Mouse (Mus musculus) right cerebral cortex, adult 18-20 months (tissue): ENCODE data around the gene Pde1b.
A peak's percentile ranks its signal among the peaks of the same experiment; 100 is the strongest.

Experiments
- DNase-seq: peaks from one replicate; pipeline ENCODE4 v3.0.0; 2022; ENCODE audit warnings: mixed read lengths

The Pde1b gene

DNA sequence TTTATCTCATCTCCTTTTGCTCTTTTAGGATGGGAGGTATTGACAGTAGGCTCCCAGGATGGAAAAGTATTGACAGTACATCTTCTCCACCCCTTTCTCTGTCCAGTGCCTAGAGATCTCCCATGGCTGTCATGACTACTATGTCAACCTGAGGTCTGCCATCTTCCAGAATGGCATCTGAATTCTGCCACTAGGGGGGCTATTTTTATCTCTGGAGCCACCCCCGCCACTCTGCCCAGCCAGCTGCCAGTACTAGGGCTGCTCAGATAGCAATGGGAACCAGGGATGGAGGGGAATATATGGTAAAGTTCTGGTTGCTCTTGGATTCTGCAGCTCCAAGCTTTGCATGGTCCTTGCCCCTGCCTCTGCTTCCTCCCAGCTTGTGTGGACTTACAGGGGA, 8.8 kb downstream of the Pde1b start:
- DNase-seq = peak; percentile 77

DNA sequence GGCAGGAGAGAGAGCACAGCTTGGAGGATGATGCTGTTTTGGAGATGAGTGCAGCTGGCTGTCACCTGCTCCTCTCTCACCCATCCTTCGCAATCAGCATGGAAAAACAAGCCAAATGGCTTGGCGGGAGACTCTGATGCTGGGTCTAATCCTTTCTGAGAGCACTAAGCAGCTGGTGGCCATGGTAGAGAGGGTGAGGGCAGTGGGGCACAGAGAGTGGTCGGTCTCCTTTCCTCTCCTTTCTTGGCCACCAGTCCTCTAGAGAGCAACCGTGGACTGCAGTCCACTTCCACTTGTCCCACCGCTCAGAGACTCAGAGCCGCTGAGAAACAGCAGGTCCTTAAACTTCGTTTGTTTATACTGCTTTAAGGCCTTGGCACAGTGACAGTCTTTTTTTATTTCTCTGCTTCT, 10.8 kb downstream of the Pde1b start:
- DNase-seq = no peak

DNA sequence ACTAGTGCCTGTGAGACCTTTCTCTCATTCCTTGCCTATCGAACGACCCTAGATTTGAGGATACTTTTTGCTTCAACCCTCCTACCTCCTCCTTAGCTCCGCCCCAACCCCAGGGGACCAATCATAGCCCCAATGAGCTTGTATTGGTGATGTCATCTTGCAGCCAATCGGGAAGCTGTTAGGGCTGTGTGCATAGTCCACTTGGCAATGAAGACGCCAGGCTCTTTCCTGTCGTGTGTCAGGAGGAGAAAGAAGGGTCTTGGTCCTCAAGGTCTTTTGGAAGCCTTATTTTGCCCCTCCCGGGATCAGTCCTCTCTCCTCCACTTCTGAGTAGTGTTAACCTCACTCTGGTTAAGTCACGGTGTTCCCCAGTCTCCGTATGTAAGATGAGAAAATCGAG, 11.3 kb downstream of the Pde1b start:
- peak; percentile 76 for DNase-seq

DNA sequence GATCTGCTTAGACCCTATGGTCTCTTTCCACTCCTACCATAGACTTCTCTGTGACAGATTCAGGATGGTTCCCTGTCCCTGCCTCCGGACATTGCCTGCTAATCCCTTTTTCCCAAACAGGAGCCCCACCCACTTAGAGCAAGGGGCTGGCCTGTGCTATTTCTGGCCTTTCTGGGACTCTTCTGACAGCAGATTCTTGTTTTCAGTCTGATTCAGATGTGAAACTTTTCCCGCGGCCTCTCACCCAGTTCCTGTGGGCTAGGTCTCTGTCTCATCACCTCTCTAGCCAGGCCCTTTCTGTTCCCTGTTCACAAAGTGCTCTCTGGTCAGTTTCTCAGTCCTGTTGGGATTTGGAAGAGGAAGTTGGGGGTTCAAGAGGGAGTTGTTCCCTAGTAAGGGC, 12.1 kb downstream of the Pde1b start:
- no peak for DNase-seq

DNA sequence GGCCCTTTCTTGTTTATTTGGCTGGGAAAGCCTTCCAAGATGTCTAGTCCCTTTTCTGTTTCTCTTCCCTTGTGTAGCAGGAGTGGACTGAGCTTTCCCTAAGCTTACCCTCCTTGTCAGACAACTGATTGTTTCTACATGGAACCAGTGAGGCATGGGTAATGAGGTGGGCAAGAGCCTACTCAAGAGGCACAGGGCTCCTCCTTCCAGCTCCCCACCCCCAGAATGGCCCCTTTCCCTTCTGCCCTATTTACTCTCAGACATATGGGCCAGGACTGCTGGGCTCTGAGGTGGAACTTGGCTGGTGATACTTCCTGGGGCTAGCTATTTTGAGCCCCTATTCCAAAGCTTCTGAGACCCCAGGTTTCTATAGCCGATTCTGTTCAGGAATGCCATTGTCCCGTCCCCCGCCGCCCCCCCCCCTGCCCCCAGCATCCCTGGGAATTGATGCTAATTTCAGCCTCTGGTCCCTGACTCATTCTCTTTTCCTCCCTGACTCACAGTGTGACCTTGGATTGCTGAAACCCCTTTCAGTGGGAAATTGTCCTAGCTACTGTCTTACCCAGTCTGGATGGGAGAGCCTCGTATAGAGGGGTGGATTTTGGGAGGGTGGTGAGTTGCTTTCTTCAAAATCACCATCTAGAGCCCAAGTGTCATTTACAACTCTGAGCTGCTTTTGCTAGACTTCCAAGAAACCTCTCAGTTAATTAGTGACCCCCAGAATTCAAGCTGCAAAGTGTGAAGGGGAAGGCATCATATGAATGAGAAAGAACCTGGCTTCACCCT, 16.0 kb downstream of the Pde1b start:
- DNase-seq = no peak

DNA sequence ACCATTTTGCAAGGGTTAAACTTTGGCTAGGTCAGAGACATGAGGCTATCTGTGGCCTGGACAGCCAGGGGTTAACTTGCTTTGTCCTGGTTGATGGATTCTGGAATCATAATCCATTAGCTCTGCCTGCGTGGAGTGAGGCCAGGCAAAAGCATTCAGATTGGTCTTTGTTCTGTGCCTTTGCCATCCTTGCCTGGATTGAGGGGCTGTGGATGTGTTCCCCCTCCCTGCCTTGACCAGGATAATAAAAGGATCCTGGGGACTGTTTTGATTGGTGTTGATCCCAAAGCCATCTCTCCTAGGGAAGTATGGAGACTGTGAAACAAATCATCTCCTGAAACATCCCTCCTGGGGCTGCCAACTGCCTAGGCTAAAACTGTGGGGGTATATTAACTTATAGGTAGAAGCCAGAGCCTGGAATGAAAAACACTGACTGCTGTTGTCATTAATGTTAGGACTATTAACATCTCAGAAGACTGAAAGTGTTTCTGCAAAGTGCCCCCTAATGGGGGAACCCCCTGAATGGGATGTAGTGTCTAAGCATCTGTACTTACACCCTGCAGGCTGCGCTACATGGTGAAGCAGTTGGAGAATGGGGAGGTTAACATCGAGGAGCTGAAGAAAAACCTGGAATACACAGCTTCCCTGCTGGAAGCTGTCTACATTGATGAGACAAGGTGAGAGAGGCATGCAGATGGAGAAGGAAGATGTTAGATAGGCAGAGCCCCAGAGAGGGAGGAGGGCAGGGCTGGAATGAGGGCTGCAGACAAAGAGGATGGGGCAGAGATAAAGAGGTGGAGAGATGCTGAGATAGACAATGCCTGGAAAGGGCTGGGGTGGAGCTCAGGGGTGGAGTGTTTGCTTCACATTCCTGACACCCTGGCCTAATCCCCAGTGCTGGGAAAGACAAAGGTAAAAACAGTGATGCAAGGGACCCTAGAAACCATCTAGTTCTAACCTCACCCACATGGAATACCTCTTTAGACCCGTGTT, 16.8 kb downstream of the Pde1b start:
- DNase-seq = no peak

DNA sequence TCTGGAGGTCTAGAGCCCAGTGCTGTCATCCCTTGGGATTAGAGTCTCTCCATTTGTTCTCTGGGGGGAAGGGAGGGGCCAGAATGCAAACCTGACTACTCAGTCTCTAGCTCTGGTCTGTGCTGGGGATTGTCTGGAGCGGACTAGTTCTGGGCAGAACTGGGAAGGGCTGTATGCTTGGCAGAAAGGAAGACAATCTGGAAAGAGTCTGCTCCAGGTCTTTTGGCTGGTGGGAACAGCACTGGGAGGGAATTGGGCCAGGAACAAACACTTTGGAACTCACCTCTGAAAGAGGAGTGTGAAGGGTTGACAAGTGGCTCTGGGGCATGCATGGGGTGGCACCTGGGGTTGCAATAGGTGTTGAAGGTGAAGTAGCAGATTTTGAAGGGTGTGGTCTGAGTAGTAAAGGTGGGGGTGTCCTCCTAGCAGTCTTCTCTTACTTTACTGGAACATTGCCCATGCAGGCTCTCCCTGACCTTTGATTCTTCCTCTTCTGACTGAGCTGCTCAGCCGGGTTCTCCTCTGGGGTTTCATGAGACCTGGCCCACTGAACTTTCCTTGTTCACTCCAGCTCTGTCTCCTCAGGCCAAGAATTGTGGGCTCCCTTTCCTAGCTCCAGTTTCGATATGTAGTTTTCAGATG, 19.7 kb downstream of the Pde1b start:
- DNase-seq = no peak

DNA sequence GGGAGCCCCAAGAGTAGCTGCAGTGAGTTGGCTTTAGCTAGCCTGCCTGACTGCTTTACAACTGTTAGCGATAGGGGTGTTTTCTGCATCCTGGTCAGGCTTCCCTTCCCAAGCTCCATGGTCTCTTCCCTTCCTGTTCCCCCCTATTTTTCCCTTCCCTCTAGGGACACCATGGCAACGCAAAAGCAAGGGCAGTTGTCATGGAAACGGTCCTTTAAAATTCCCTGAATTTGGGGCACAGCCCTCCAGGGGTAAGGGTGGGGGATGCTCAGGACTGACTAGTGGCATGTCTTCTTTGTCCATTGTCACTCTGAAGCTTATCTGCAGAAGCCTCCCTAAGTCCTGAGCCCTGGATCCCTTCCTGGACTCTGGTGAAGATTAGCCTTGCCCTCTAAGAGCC, 20.3 kb downstream of the Pde1b start:
- no peak for DNase-seq

DNA sequence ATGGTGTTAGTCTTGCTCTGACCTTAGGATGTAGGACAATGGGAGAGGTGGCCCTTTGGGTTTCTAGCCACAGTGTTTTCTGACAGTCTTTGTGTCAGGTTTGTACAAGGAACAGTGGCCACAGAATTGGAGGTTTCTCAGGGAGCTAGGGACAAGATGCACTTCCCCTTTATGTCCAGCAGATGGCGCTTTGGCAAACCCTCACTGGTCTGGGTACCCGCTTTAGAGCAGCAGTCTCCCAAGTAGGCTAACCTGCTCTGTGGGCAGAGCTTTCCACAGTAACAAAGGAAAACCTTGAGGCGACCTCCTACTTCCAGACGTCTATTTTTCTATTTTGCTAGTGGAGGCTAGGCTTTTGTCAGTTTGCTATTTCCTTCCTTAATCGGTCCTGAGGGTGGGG, 27.5 kb downstream of the Pde1b start:
- peak; percentile 79 for DNase-seq

DNA sequence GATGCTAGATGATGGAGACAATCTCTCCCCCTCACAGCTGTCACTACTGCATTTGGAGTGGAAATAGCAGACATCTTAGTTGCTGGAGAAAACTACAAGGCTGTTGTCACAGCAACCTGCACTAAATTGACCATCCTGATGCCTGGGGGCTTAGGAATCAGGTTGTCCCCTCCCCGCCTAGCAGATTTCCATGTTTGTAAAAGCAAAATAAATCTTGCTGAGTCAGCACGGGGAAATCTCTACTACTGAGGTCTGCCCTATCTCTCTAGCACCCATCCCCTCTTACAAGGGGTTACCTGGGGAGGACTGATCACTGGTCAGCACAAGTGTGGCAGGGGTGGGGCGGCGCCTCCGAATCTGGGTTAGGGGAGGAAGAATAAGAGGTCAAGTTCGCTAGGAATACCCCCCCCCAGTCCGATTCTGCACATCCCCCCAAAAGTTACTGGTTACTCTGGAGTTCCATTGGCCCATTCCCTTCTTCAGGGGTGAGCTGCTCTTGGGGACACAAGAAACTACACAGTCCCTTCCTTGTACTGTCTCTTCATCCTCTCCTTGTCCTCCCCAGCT, 31.3 kb downstream of the Pde1b start:
- no peak for DNase-seq

DNA sequence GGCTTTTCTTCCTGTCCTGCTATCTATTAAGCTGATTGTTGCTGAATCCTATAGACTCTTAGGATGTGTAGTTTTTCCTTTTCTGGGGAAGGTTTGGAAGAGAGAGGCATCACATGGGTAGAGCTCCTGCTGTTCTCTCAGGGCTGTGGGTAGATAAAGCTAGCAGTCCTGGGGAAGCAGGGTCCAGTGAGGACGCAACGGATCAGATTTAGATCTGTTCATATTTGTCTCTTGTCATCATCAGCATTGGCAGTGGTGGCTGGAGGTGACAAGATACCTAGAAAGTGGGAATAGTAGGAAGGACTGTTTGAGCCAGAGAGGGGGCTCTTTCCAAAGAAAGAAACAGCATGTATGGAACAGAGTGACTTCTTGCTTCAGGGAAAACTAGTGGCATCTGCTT, 32.2 kb downstream of the Pde1b start:
- DNase-seq = no peak

DNA sequence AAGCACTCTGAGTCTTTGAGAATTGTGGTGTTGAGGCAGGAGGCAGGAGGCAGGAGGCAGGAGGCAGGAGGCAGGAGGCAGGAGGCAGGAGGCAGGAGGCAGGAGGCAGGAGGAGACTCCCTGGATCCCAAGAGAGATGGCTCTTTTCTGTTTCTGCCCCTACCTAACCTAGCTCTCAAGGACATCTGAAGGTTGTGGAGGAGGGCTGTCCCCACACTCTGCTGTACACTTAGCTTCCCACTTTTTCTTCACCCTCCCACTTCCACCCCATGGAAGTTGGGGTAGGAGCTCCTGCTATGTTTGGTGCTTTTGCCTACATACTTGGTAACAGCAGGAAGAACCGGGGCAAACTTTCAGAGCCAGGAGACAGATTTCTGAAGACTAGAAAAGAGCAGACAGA, 33.0 kb downstream of the Pde1b start:
- no peak for DNase-seq

DNA sequence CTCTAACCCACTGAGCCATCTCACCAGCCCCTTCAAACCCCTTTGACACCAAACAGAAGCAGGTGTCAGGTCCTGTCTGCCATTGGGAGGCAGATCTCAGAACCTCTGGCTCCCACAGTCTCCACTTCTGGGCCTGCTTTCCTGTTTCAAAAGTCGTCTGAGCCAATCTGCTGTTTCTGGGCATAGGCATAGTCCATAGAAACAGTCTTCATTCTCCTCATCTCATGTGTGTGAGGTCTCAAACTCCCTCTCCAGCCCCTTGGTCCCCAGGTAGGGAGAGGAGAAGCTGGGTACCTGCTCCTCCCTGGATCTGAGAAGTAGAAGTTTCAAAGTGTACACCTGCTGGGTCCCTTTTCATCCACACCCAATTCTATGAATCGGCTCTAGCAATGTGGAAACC, 33.6 kb downstream of the Pde1b start:
- DNase-seq = no peak

DNA sequence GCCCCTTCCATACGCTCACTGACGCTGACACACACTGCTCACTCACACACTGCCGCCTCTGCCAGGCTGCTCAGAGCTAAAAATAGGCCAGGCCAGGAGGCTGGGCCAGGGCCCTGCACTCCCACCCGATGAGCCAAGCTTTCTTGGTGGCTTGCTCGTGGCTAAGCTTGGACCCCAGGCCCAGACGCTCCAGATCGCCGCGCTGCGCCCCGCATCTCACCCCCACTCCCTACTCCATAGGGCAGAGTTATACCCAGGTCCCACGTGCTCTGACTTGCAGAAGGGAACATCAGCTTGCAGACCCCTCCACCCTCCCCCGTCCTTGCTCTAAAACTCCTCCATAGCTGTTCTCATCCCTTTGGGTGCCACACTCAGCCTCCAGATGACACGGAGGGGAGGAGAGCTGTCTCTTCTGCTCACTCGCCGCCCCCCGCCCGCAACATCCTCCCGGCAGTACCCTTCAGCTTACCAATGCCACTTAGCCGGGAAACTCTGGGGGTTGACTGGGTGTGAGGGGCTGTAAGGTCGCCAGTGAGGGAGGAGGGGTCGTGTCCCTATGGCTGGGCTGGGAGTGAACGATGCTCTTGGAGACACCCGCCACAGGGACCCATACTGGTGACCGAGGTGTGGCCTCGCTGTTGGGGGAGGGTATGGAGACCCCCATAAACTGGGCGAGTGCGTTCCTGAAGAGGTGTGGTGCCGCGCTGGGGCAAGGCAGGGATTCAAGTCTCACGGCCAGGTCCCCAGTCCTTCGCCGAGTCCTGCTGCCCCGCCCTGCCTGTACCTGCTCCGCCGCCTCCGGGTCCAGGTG, 34.4 kb downstream of the Pde1b start:
- DNase-seq = peak; percentile 76

DNA sequence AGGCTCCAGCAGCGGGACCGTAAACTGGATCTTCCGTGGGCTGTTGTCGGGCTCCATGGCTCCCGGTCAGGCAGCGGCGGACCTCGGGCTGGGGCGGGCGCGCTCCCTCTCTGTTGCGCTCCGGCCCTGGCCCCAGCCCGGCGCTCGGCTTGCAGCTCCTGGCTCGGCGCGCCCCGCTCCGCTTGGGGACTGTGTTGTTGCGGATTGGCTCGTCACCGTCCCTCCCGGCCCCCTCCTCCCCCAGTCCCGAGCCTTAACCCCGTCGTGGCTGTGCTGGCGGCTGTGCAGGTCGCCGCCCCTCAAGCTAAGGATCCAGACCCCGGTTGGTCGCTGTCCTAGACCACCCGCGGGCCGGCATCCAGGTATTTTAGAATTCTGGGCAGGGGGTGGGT, 35.0 kb downstream of the Pde1b start, which contains the start of gene Ppp1r1a:
Ppp1r1a (minus strand) TSS at position 182 of the 392 bp plus-strand sequence.
- DNase-seq = peak; percentile 76

DNA sequence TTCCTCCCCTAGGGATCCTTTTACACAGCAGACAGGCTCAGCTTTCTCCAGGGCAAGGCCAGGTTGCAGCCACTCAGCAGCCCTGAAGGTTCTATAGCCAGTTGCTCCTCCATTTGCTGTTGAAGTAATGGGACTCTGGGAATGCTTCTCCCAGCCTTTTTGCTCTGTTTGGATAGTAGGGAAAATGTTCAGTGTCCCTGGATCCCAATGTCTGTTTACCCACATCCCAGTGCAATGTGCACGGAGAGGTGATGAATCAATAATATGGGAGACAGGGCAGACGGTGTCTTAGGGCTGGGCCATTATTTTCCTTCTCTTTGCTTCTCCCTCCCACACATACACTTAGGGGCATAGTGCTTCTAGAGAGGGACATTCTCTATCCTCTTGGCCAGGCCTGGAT, 36.4 kb downstream of the Pde1b start:
- DNase-seq = no peak

DNA sequence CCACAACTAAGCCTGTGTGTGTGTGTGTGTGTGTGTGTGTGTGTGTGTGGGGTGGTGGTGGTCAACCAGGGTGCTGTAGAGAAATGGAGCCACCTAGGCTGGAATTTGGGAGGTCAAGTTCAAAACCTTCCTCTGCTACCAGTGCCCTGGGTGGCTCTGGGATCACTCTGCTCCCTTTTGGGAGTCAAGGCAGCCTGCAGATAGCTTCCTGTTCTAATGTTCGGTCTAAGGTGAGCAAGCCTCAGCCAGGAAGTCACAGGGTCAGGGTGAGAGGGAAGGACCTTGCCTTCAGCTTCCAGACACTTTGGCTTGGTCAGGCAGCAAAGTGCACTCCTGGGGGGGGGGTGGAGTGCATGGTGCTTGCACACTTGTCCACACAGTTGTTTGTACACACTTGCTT, 37.8 kb downstream of the Pde1b start:
- DNase-seq = no peak

DNA sequence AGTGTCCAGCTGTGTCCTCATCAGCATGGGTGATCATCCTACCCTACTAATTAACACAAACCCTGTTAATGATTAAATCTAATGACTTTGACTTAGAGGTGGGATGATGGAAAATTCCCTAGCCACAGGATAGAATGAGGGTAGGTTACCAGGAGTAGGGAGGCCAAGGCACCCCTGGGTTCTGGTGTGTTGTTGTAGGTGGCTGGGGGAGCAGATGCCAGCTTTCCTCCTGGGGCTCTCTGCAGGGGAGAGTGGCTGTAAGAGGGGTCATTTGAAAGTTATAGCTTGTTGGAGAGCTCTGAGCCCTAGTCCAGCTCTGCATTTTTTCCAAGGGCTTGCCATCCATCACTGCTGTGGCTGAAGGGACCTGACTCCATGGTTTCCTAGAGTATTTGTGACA, 39.7 kb downstream of the Pde1b start:
- DNase-seq = no peak

DNA sequence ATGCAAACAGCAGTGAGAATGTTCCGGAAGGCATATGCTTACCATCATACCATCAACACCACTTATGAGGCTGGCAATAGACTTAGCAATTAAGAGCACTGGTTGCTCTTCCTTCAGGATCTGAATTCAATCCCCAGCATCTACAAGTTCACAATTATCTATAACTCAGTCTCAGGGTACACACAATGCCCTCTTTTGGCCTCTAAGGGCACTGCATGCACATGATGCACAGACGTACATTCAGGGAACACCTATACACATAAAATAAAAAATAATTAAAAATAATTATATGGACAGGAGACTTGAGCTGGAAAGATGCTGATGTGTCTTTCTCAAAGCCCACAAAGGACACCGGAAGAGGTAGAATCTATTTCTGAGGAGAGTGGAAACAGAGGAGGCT, 45.1 kb downstream of the Pde1b start:
- no peak for DNase-seq

DNA sequence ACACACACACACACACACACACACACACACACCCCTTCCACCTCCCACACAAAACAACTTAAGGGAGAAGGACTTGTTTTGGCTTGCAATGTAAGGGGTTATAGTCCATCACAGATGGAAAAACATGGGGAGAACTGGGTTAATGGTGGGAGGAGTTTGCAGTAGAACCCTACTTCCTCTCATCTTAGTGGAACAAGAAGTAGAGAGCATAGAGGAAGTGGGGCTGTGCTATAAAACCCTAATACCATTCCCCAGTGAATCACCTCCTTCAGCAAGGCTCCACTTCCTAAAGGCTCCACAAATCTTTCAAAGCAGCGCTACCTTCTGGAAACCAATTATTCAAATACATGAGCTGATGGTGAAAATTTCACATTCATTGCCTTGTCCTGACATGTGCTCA, 46.6 kb downstream of the Pde1b start:
- no peak for DNase-seq

DNA sequence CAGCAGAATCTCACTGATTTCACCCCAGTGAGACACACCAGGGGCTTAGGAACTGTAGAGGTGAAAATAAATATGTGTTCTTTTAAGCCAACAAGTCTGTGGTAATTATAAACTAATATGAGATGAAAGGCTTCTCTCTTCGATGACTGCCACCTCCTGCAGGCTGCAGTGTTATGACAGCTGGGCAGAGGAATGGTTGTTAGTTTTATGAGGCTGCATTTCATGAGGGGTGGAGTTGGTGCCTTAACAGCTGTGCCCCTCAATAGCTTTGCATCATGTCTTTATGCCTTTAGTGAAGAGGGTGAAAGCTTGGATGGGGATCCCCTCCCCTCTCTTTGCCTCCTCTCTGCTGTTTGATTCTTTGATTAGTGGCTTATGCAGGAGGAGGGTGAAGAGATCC, 48.2 kb downstream of the Pde1b start:
- DNase-seq = no peak

DNA sequence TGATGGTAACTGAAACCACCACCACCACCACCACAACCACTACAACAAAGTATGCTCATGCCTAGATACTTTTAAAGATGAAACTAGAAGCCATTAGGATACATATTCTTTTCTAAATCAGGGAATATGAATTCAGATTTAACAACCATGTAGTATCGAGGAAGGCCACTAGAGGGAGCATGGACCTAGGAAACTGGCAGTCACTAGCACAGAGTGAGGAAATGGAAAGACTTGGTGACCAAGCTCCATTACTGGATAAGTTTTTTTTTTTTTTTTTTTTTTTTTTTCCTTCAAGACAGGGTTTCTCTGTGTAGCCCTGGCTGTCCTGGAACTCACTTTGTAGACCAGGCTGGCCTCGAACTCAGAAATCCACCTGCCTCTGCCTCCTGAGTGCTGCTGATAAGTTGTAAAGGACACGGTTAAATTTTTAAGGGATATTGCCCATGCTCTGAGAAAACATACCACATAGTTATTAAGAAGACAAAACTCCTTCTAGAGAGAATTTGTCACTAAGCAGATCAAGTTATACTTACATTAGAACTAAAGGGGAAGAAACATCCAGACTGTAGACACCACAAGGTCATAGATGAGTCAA, 49.4 kb downstream of the Pde1b start:
- peak; percentile 53 for DNase-seq
